ENCODE assay signal across 29 mouse cellular contexts in the genomic region with DNA sequence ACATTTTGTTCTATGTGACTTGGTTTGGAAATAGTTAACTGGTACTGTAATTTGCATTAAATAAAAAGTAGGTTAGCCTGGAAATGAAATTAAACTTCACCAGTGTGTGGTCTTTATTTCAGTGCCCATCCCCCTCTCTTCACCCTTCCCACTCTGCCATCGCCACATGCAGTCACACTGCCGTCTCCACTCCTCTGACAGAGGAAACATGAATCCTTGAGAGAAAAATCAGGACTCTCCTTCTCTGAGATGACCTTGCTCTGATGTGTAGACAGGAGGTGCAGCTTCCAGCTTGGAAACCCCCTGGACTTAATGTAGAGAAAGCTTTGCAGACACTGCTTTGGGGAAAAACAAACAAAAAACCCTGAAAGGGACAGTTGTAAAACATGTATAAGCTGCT. TPM values are rescaled to one million over a fixed set of nuclear protein-coding genes. Genes with fewer than 3 reads are reported as not detected.
A peak's percentile ranks its signal among the peaks of the same experiment; 100 is the strongest.
DNase-seq lines count a peak whose midpoint lies in the region; ATAC-seq and TF ChIP-seq lines count a peak whose summit lies in the region.
"Had no signal": no experiment of that assay in that cellular context is flagged by ENCODE, and none has a peak within 500 bp of the region (broad histone marks: within the 10 kb centered on the region; RNA-seq: fewer than 3 reads in every experiment).

No protein-coding gene starts in this region.

- no peak for TF ChIP-seq POLR2A in embryonic fibroblast, embryonic 13.5 days (IDR thresholded peaks at IDR 0.05; ENCODE audit: low read depth, low read length)

- no peaks in the 10 kb centered on the region for H3K27me3 ChIP-seq in limb, embryonic 12.5 days
- no peaks in the 10 kb centered on the region for H3K27me3 ChIP-seq in limb, embryonic 10.5 days (ENCODE audit: low read depth, poor library complexity, severe bottlenecking)
- H3K27me3 ChIP-seq: embryonic facial prominence, embryonic 12.5 days; forebrain, embryonic 12.5 days; Patski had no signal

- no peak for DNase-seq in limb, embryonic 10.5 days (ENCODE audit: low spot score)
- DNase-seq in 3T3-L1 (ENCODE audit: low read depth, low spot score), result peak; percentile 45
- no peak for DNase-seq in left cerebral cortex, postnatal 25 days (ENCODE audit: low spot score in 2 of 2)
- DNase-seq: adrenal gland, adult 8-10 months; adrenal gland, postnatal 14 days; adrenal gland, postnatal 36 days; B cell, adult 2 months; cerebellum, adult 11-12 months; cerebellum, adult 2 months; cerebellum, adult 9-10 months; cerebellum, postnatal 10 days; cerebellum, postnatal 25 days had no signal

- H3K4me2 ChIP-seq in limb, embryonic 12.5 days, result no peak overlapping the region
- H3K4me2 ChIP-seq: embryonic facial prominence, embryonic 12.5 days; forebrain, embryonic 12.5 days had no signal

- ATAC-seq in limb, embryonic 12.5 days (ENCODE audit: insufficient number of reproducible peaks, insufficient read depth, low FRiP score, low TSS enrichment, low read depth), result no peak
- ATAC-seq: activated CD4-positive, CD25-positive, alpha-beta regulatory T cell, adult 4 months; CD4-positive, CD25-positive, alpha-beta regulatory T cell, adult 4 months; forebrain, embryonic 14.5 days; forebrain, embryonic 16.5 days; Patski had no signal

- intact Hi-C loops in left cerebral cortex, postnatal 25 days (cut with DNase I), result no loop called here

- no peak for TF ChIP-seq CTCF in embryonic fibroblast, embryonic 13.5 days (IDR thresholded peaks at IDR 0.05; ENCODE audit: borderline replicate concordance, insufficient read depth, low read length)

- H3K9me3 ChIP-seq in limb, embryonic 12.5 days, result no peaks in the 10 kb centered on the region
- no peaks in the 10 kb centered on the region for H3K9me3 ChIP-seq in limb, embryonic 10.5 days (replicated peaks)
- H3K9me3 ChIP-seq: embryonic facial prominence, embryonic 10.5 days; embryonic facial prominence, embryonic 12.5 days; forebrain, embryonic 10.5 days; forebrain, embryonic 12.5 days; G1E had no signal

- peaks cover 21% of the 10 kb centered on the region for H3K36me3 ChIP-seq in limb, embryonic 12.5 days
- H3K36me3 ChIP-seq in limb, embryonic 10.5 days, result peaks cover 26% of the 10 kb centered on the region

- H3K9ac ChIP-seq in limb, embryonic 12.5 days (replicated peaks), result no peak overlapping the region
- H3K9ac ChIP-seq: embryonic facial prominence, embryonic 12.5 days; forebrain, embryonic 12.5 days had no signal

- WGBS in limb, embryonic 12.5 days, result 41% methylated on average over 2 of the region's 2 CpGs
- WGBS in limb, embryonic 10.5 days, result 65% methylated on average over 2 of the region's 2 CpGs

- H3K4me1 ChIP-seq in limb, embryonic 12.5 days (replicated peaks), result peaks cover 21% of the 10 kb centered on the region
- H3K4me1 ChIP-seq in limb, embryonic 10.5 days, result peaks cover 17% of the 10 kb centered on the region
- H3K4me1 ChIP-seq in embryonic fibroblast, embryonic 13.5 days (ENCODE audit: control insufficient read depth, insufficient read depth, low read length), result peaks cover 25% of the 10 kb centered on the region

- H3K27ac ChIP-seq in limb, embryonic 12.5 days, result peak overlapping the region; percentile 50; the same call in 1 of the 2 replicates
- no peak overlapping the region for H3K27ac ChIP-seq in limb, embryonic 10.5 days
- H3K27ac ChIP-seq in embryonic fibroblast, embryonic 13.5 days (ENCODE audit: insufficient read depth, low read length), result peak overlapping the region; percentile 64
- H3K27ac ChIP-seq: embryonic facial prominence, embryonic 10.5 days; forebrain, embryonic 10.5 days; forebrain, embryonic 12.5 days had no signal

- no peak overlapping the region for H3K4me3 ChIP-seq in limb, embryonic 12.5 days (replicated peaks)
- H3K4me3 ChIP-seq in limb, embryonic 10.5 days, result no peak overlapping the region
- H3K4me3 ChIP-seq in embryonic fibroblast, embryonic 13.5 days (ENCODE audit: insufficient read depth, low read length), result no peak overlapping the region
- H3K4me3 ChIP-seq: embryonic facial prominence, embryonic 10.5 days; embryonic facial prominence, embryonic 12.5 days; erythroblast, embryonic 14.5 days; forebrain, embryonic 10.5 days; forebrain, embryonic 12.5 days had no signal

RNA-seq across cellular contexts. Expression of a gene that starts 49.2 kb away (rescaled TPM):
- not detected in 2 replicates for polyA plus RNA-seq in limb, embryonic 12.5 days (2016; fragmentation: Nextera tagmentation; extraction: Ambion mirVana)
- not detected in 2 replicates for polyA plus RNA-seq in limb, embryonic 10.5 days (2016; fragmentation: Nextera tagmentation; extraction: Ambion mirVana)
- polyA plus RNA-seq in embryonic fibroblast, embryonic 13.5 days (2011; ENCODE audit: insufficient read length, low read depth, missing spikeins), result not detected in 2 replicates
- total RNA-seq in left cerebral cortex, postnatal 25 days (2021), result not detected
- total RNA-seq: adrenal gland, adult 18-20 months; adrenal gland, postnatal 36 days; CH12.LX; G1E had no signal
- polyA plus RNA-seq: activated CD4-positive, CD25-positive, alpha-beta regulatory T cell, adult 4 months; CD4-positive, CD25-positive, alpha-beta regulatory T cell, adult 4 months; cerebellum, adult 2 months; cortical plate, adult 2 months; embryonic facial prominence, embryonic 10.5 days; embryonic facial prominence, embryonic 12.5 days; embryonic facial prominence, embryonic 14.5 days; erythroblast, embryonic 14.5 days; forebrain, embryonic 10.5 days; forebrain, embryonic 12.5 days; forebrain, embryonic 14.5 days; forebrain, embryonic 16.5 days; G1E had no signal
